ENCODE assay signal across 8 mouse cellular contexts in the genomic region with DNA sequence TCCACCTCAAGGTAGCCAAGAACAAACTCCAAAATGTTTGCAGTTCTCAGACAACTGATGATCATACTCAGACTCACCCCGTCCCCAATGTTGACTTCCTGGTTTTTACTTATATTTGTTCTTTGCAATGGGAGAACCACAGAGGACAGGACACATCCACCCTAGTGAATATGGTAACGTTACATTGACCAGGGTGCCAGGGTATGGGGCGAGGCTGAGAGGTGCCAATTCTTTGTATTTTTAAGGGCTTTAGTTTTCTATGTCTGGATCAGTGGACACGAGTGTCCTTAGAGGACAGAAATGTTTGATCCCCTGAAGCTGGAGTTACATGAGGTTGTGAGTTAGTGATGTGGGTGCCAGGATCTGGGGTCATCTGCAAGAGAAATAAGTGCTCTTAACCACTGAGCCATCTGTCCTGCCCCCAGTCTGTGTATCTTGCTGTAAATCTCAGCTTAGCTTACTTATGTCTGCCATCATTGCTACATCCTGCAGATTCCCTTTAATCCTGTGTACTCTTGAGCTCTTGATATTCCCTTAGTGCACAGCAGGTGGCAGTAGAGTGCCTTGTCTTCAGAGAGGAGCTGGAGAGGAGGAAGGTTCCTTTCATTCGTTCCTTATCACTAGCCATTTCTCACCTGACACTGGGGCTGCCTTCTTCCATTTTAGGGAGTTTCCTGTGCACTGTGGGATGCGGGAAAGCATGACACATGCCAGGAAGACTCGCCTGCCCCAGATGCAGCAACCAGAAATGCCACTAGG. TPM values are rescaled to one million over a fixed set of nuclear protein-coding genes. Genes with fewer than 3 reads are reported as not detected.
DNase-seq lines count a peak whose midpoint lies in the region; TF ChIP-seq lines count a peak whose summit lies in the region.

No protein-coding gene starts in this region.

- DNase-seq in R1 (ENCODE audit: low read depth, low spot score) = peak; percentile 83
- DNase-seq in cerebellum, postnatal 25 days = peak; percentile 79 to 89
- peak; percentile 82 for DNase-seq in gastrocnemius, adult 18-20 months (ENCODE audit: low spot score)
- DNase-seq in hindlimb bud, embryonic 11.5 days (ENCODE audit: extremely low spot score, low read depth, low spot score) = peak; percentile 64
- peak; percentile 81 to 85 for DNase-seq in left cerebral cortex, adult 2 months (ENCODE audit: extremely low spot score in 1 of 2, low spot score in 2 of 2)
- DNase-seq in right cerebral cortex, adult 2 months (ENCODE audit: low spot score in 2 of 2) = peak; percentile 91 to 93
- peak; percentile 70 for DNase-seq in urinary bladder, postnatal 25 days (ENCODE audit: low spot score)

- H3K4me3 ChIP-seq in left cerebral cortex, adult 2 months = no peak overlapping the region
- H3K4me3 ChIP-seq in megakaryocyte, embryonic 14.5 days (replicated peaks) = peak overlapping the region; percentile 53

- H3K4me1 ChIP-seq in megakaryocyte, embryonic 14.5 days = peaks cover 29% of the 10 kb centered on the region

- peak; percentile 91 for TF ChIP-seq CTCF in left cerebral cortex, adult 2 months (IDR thresholded peaks at IDR 0.05)

- intact Hi-C loops in left cerebral cortex, adult 2 months (cut with DNase I) = loop anchor here (1.0 to 10.0 kb wide), 3 partner anchors 45 to 158 kb away; a partner anchor contains a TSS

- H3K27me3 ChIP-seq in megakaryocyte, embryonic 14.5 days (replicated peaks) = peaks cover 5% of the 10 kb centered on the region

- no peak overlapping the region for H3K27ac ChIP-seq in left cerebral cortex, adult 2 months

- H3K9me3 ChIP-seq in megakaryocyte, embryonic 14.5 days = no peaks in the 10 kb centered on the region

- peaks cover 8% of the 10 kb centered on the region for H3K36me3 ChIP-seq in megakaryocyte, embryonic 14.5 days (replicated peaks; ENCODE audit: low read length)

RNA-seq across cellular contexts. Expression of a gene that starts 28.9 kb away (rescaled TPM):
- total RNA-seq in gastrocnemius, adult 18-20 months (2021) = 10 to 100 TPM; 27.2 to 27.6 TPM
- 10 to 100 TPM; 27.8 to 30.2 TPM for total RNA-seq in left cerebral cortex, adult 2 months (2021)
- 31.0 and 49.7 TPM in 2 replicates for polyA plus RNA-seq in megakaryocyte, embryonic 14.5 days (2012; ENCODE audit: insufficient read depth, low replicate concordance)

RNA-seq across cellular contexts. Expression of a gene that starts 45.2 kb away (rescaled TPM):
- 10 to 100 TPM in 1 of 2 experiments, 1 to 10 TPM in 1; 6.3 to 10.0 TPM for total RNA-seq in gastrocnemius, adult 18-20 months (2021)
- 10 to 100 TPM; 62.0 to 66.7 TPM for total RNA-seq in left cerebral cortex, adult 2 months (2021)
- polyA plus RNA-seq in megakaryocyte, embryonic 14.5 days (2012; ENCODE audit: insufficient read depth, low replicate concordance) = 42.1 and 48.4 TPM in 2 replicates

Comparison
In these comparisons a context has a peak if more than half of its experiments do, and no peak if none do; other contexts are left out.
1. RNA of a gene that starts 45.2 kb away (total RNA-seq): 62.0 to 66.7 TPM in left cerebral cortex, adult 2 months; 6.3 to 10.0 TPM in gastrocnemius, adult 18-20 months; every median in the first group is over 4 times any median in the second.
2. Peak in every context shown above with its lines, with median percentiles within 50 percentile points of each other: DNase-seq.